Mouse (Mus musculus) spleen, postnatal 4 days (tissue): Measurements from ENCODE around the gene Dvl1.

Experiments
- DNase-seq, 2 experiments: peaks; one replicate each; pipeline ENCODE4 v3.0.0; 2022; ENCODE audit warnings: low spot score in 2 of 2

Dvl1 gene

GRCm38 (mm10) chr4:155871404-155871803, 24.2 kb downstream of the Dvl1 start:
- DNase-seq, result no peak

GRCm38 (mm10) chr4:155883587-155883986, 36.4 kb downstream of the Dvl1 start:
- no peak for DNase-seq

GRCm38 (mm10) chr4:155886330-155886729, 39.1 kb downstream of the Dvl1 start:
- DNase-seq, result no peak

GRCm38 (mm10) chr4:155887674-155888073, 40.5 kb downstream of the Dvl1 start:
- DNase-seq, result peak; percentile 10 to 53

GRCm38 (mm10) chr4:155888181-155888580, 41.0 kb downstream of the Dvl1 start:
- peak; percentile 10 to 53 for DNase-seq

- DNase-seq, result peak in 1 of 2 experiments; percentile 56
Measured at GRCm38 (mm10) chr4:155889316-155889715, 42.1 kb downstream of the Dvl1 start.

GRCm38 (mm10) chr4:155891011-155891471, 43.8 kb downstream of the Dvl1 start:
- peak in 1 of 2 experiments; percentile 77 for DNase-seq

GRCm38 (mm10) chr4:155891551-155892001, 44.4 kb downstream of the Dvl1 start, which contains the start of the genes Pusl1 and Acap3:
Gene Pusl1, minus strand, starts transcription at chr4:155891781.
Gene Acap3, plus strand, starts transcription at chr4:155891822.
- peak; percentile 98 to 100 for DNase-seq

- DNase-seq, result peak; percentile 89 to 94
Measured at GRCm38 (mm10) chr4:155892017-155892416, 44.8 kb downstream of the Dvl1 start.

GRCm38 (mm10) chr4:155892438-155893211, 45.4 kb downstream of the Dvl1 start:
- DNase-seq, result peak; percentile 56 to 84

GRCm38 (mm10) chr4:155893212-155893690, 46.0 kb downstream of the Dvl1 start:
- peak in 1 of 2 experiments; percentile 57 for DNase-seq

- peak; percentile 80 to 83 for DNase-seq
Measured at GRCm38 (mm10) chr4:155894311-155894881, 47.2 kb downstream of the Dvl1 start.

GRCm38 (mm10) chr4:155895216-155895615, 48.0 kb downstream of the Dvl1 start:
- peak; percentile 13 to 59 for DNase-seq

GRCm38 (mm10) chr4:155895826-155896225, 48.6 kb downstream of the Dvl1 start:
- peak in 1 of 2 experiments; percentile 65 for DNase-seq

GRCm38 (mm10) chr4:155896461-155896860, 49.3 kb downstream of the Dvl1 start:
- peak in 1 of 2 experiments; percentile 57 for DNase-seq

- DNase-seq, result peak in 1 of 2 experiments; percentile 39
Measured at GRCm38 (mm10) chr4:155898318-155898717, 51.1 kb downstream of the Dvl1 start.

- DNase-seq, result peak in 1 of 2 experiments; percentile 58
Measured at GRCm38 (mm10) chr4:155899355-155899754, 52.2 kb downstream of the Dvl1 start.

GRCm38 (mm10) chr4:155901205-155901604, 54.0 kb downstream of the Dvl1 start:
- DNase-seq, result peak in 1 of 2 experiments; percentile 52

GRCm38 (mm10) chr4:155903246-155903645, 56.0 kb downstream of the Dvl1 start:
- peak in 1 of 2 experiments; percentile 63 for DNase-seq

GRCm38 (mm10) chr4:155904318-155905102, 57.3 kb downstream of the Dvl1 start:
- peak; percentile 22 to 68 for DNase-seq

- peak in 1 of 2 experiments; percentile 59 for DNase-seq
Measured at GRCm38 (mm10) chr4:155905634-155906033, 58.4 kb downstream of the Dvl1 start.

- peak in 1 of 2 experiments; percentile 58 for DNase-seq
Measured at GRCm38 (mm10) chr4:155906125-155906524, 58.9 kb downstream of the Dvl1 start.
